Mouse (Mus musculus): ENCODE measurements around the gene Bclaf1. TPM values are rescaled to one million over a fixed set of nuclear protein-coding genes. Genes with fewer than 3 reads are reported as not detected.

Bclaf1 gene
- polyA plus RNA-seq, 1 experiment from 2014 or later, result 109 TPM

- Histone ChIP-seq H3K9ac (no peak overlapping the region), H3K4me2 (replicated peaks) (no peak overlapping the region), H3K36me3 (peaks cover 21% of the 10 kb centered on the region; the same call in 1 of the 2 replicates), H3K4me3 (replicated peaks) (no peak overlapping the region), H3K9me3 (no peaks in the 10 kb centered on the region), H3K27me3 (replicated peaks) (no peaks in the 10 kb centered on the region), H3K4me1 (replicated peaks) (no peaks in the 10 kb centered on the region), H3K27ac (no peak overlapping the region)
- no peak for ATAC-seq
- 89% methylated on average over 7 of the region's 7 CpGs for WGBS
These were observed 25.6 kb downstream of the Bclaf1 start for GRCm38 (mm10) chr10:20337872-20338271.

GRCm38 (mm10) chr10:20345736-20346135 lies 33.5 kb downstream of the Bclaf1 start:
- WGBS, result 74% methylated on average over 1 of the region's 1 CpGs
- no peak overlapping the region for H3K4me3 ChIP-seq (replicated peaks)
- H3K36me3 ChIP-seq, result peaks cover 20% of the 10 kb centered on the region
- no peaks in the 10 kb centered on the region; the same call in 1 of the 2 replicates for H3K4me1 ChIP-seq (replicated peaks)
- H3K27me3 ChIP-seq (replicated peaks), result no peaks in the 10 kb centered on the region
- no peak overlapping the region for H3K9ac ChIP-seq
- H3K27ac ChIP-seq, result no peak overlapping the region
- no peak for ATAC-seq
- no peak overlapping the region for H3K4me2 ChIP-seq (replicated peaks)
- H3K9me3 ChIP-seq, result no peaks in the 10 kb centered on the region

- H3K9ac ChIP-seq, result peak within 1 kb of the TSS; percentile 74
- no peak within 1 kb of the TSS; the same call in 1 of the 2 replicates for H3K27ac ChIP-seq
- peak within 1 kb of the TSS; percentile 84 for H3K4me2 ChIP-seq (replicated peaks)
- no peaks in the 10 kb centered on the region for H3K9me3 ChIP-seq
- peaks cover 17% of the 10 kb centered on the region for H3K36me3 ChIP-seq
- peak; percentile 98 for ATAC-seq
- no peaks in the 10 kb centered on the region; the same call in 1 of the 2 replicates for H3K4me1 ChIP-seq (replicated peaks)
- peak within 1 kb of the TSS; percentile 82 for H3K4me3 ChIP-seq (replicated peaks)
- H3K27me3 ChIP-seq (replicated peaks), result no peaks in the 10 kb centered on the region
- under 1% methylated on average over 58 of the region's 58 CpGs for WGBS
These were observed 35.3 kb downstream of the Bclaf1 start, which contains the start of gene Mtfr2 for GRCm38 (mm10) chr10:20347285-20348214. Gene Mtfr2, plus strand, starts transcription at chr10:20347770.

- Histone ChIP-seq H3K27ac (no peak overlapping the region), H3K9me3 (no peaks in the 10 kb centered on the region), H3K27me3 (replicated peaks) (no peaks in the 10 kb centered on the region), H3K4me2 (replicated peaks) (0 out of 2 replicates have a peak overlapping the region, but pooled peaks have one; percentile 84), H3K4me3 (replicated peaks) (no peak overlapping the region), H3K4me1 (replicated peaks) (no peaks in the 10 kb centered on the region; the same call in 1 of the 2 replicates), H3K9ac (no peak overlapping the region), H3K36me3 (peaks cover 9% of the 10 kb centered on the region)
- WGBS, result 92% methylated on average over 2 of the region's 2 CpGs
- no peak for ATAC-seq
These were observed 36.6 kb downstream of the Bclaf1 start for GRCm38 (mm10) chr10:20348894-20349293.

- Histone ChIP-seq H3K27me3 (replicated peaks) (no peaks in the 10 kb centered on the region), H3K4me3 (replicated peaks) (no peak overlapping the region), H3K4me1 (replicated peaks) (no peaks in the 10 kb centered on the region), H3K4me2 (replicated peaks) (no peak overlapping the region), H3K9me3 (no peaks in the 10 kb centered on the region), H3K36me3 (no peaks in the 10 kb centered on the region), H3K27ac (no peak overlapping the region), H3K9ac (no peak overlapping the region)
- WGBS, result 63% methylated on average over 10 of the region's 10 CpGs
- no peak for ATAC-seq
These were observed 49.5 kb downstream of the Bclaf1 start for GRCm38 (mm10) chr10:20361542-20362449.

- Histone ChIP-seq H3K4me1 (replicated peaks) (no peaks in the 10 kb centered on the region), H3K36me3 (no peaks in the 10 kb centered on the region), H3K9me3 (no peaks in the 10 kb centered on the region), H3K27me3 (replicated peaks) (no peaks in the 10 kb centered on the region), H3K27ac (no peak overlapping the region), H3K9ac (no peak overlapping the region), H3K4me2 (replicated peaks) (no peak overlapping the region), H3K4me3 (replicated peaks) (no peak overlapping the region)
- WGBS, result 65% methylated on average over 4 of the region's 4 CpGs
- no peak for ATAC-seq
These were observed 50.3 kb downstream of the Bclaf1 start for GRCm38 (mm10) chr10:20362450-20363118.

GRCm38 (mm10) chr10:20372046-20372445 lies 59.8 kb downstream of the Bclaf1 start:
- no peaks in the 10 kb centered on the region for H3K36me3 ChIP-seq
- no peak overlapping the region for H3K9ac ChIP-seq
- no peak overlapping the region for H3K4me3 ChIP-seq (replicated peaks)
- no peaks in the 10 kb centered on the region for H3K9me3 ChIP-seq
- H3K27ac ChIP-seq, result no peak overlapping the region
- no peaks in the 10 kb centered on the region for H3K4me1 ChIP-seq (replicated peaks)
- H3K27me3 ChIP-seq (replicated peaks), result no peaks in the 10 kb centered on the region
- ATAC-seq, result no peak
- no peak overlapping the region for H3K4me2 ChIP-seq (replicated peaks)
- 94% methylated on average over 5 of the region's 5 CpGs for WGBS

GRCm38 (mm10) chr10:20377621-20378020 lies 65.4 kb downstream of the Bclaf1 start:
- no peaks in the 10 kb centered on the region for H3K9me3 ChIP-seq
- no peak overlapping the region for H3K27ac ChIP-seq
- WGBS, result 85% methylated on average over 9 of the region's 9 CpGs
- no peak overlapping the region for H3K9ac ChIP-seq
- H3K27me3 ChIP-seq (replicated peaks), result no peaks in the 10 kb centered on the region
- H3K4me2 ChIP-seq (replicated peaks), result no peak overlapping the region
- no peak overlapping the region for H3K4me3 ChIP-seq (replicated peaks)
- no peaks in the 10 kb centered on the region for H3K4me1 ChIP-seq (replicated peaks)
- ATAC-seq, result no peak
- no peaks in the 10 kb centered on the region for H3K36me3 ChIP-seq

- H3K4me2 ChIP-seq (replicated peaks), result no peak overlapping the region
- no peaks in the 10 kb centered on the region for H3K9me3 ChIP-seq
- H3K9ac ChIP-seq, result no peak overlapping the region
- 82% methylated on average over 9 of the region's 9 CpGs for WGBS
- ATAC-seq, result no peak
- no peaks in the 10 kb centered on the region for H3K27me3 ChIP-seq (replicated peaks)
- H3K27ac ChIP-seq, result no peak overlapping the region
- no peaks in the 10 kb centered on the region for H3K36me3 ChIP-seq
- 0 out of 2 replicates have a peak, but pooled peaks cover 3% of the 10 kb centered on the region for H3K4me1 ChIP-seq (replicated peaks)
- no peak overlapping the region for H3K4me3 ChIP-seq (replicated peaks)
These were observed 66.9 kb downstream of the Bclaf1 start for GRCm38 (mm10) chr10:20379071-20379735.

- Histone ChIP-seq H3K4me2 (replicated peaks) (no peak overlapping the region), H3K27me3 (replicated peaks) (no peaks in the 10 kb centered on the region), H3K4me3 (replicated peaks) (no peak overlapping the region), H3K27ac (no peak overlapping the region), H3K4me1 (replicated peaks) (0 out of 2 replicates have a peak, but pooled peaks cover 3% of the 10 kb centered on the region), H3K9me3 (no peaks in the 10 kb centered on the region), H3K9ac (no peak overlapping the region), H3K36me3 (no peaks in the 10 kb centered on the region)
- WGBS, result 83% methylated on average over 3 of the region's 3 CpGs
- no peak for ATAC-seq
These were observed 68.5 kb downstream of the Bclaf1 start for GRCm38 (mm10) chr10:20380798-20381197.

- ATAC-seq, result no peak
- no peaks in the 10 kb centered on the region for H3K9me3 ChIP-seq
- WGBS, result 84% methylated on average over 3 of the region's 3 CpGs
- no peak overlapping the region for H3K27ac ChIP-seq
- H3K4me2 ChIP-seq (replicated peaks), result no peak overlapping the region
- H3K4me1 ChIP-seq (replicated peaks), result 0 out of 2 replicates have a peak, but pooled peaks cover 3% of the 10 kb centered on the region
- H3K4me3 ChIP-seq (replicated peaks), result no peak overlapping the region
- H3K36me3 ChIP-seq, result no peaks in the 10 kb centered on the region
- H3K27me3 ChIP-seq (replicated peaks), result no peaks in the 10 kb centered on the region
- no peak overlapping the region for H3K9ac ChIP-seq
These were observed 69.1 kb downstream of the Bclaf1 start for GRCm38 (mm10) chr10:20381352-20381751.
